In the genomic region with DNA sequence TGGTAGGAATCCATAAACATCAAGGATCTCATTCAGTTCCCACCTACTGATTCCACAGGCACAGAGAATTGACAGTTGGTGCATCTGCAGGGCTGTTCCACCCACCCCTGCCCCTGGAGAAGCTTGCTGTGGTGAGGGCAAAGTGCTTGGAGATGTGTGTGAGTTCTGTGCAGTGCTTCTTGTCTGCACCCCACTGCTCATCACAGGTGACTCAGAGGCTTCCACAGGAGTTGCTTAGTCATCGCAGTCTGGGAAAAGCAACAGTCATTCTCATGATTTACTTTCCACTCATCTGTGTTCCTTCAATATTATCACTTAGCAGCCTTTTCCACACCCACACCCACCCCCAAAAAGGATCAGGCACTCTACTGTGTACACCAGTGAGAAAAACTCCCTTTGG, we compare ENCODE assay signal across 16 mouse cellular contexts.
DNase-seq lines count a peak whose midpoint lies in the region; ATAC-seq lines count a peak whose summit lies in the region.
"Had no signal": no experiment of that assay in that cellular context is flagged by ENCODE, and none has a peak within 500 bp of the region (broad histone marks: within the 10 kb centered on the region; RNA-seq: fewer than 3 reads in every experiment).

No protein-coding gene starts in this region.

- intact Hi-C loops in left cerebral cortex, postnatal 4 days (cut with DNase I) = no loop called here

- DNase-seq in adrenal gland, adult 2 months = peak; percentile 33
- DNase-seq in adrenal gland, postnatal 25 days = no peak
- DNase-seq in left cerebral cortex, adult 11 months (ENCODE audit: low spot score) = peak; percentile 26
- no peak for DNase-seq in left cerebral cortex, postnatal 4 days
- DNase-seq in brain, adult 2 months (ENCODE audit: low read depth, low spot score) = peak; percentile 87
- DNase-seq in right cerebral cortex, postnatal 36 days (ENCODE audit: low spot score in 2 of 2) = peak; percentile 46 to 63
- no peak for DNase-seq in spleen, postnatal 4 days (ENCODE audit: low spot score in 2 of 2)
- DNase-seq: cerebellum, adult 11 months; cerebellum, postnatal 36 days; forebrain, postnatal 0 days; gastrocnemius, postnatal 36 days; heart, postnatal 4 days; lung, embryonic 14.5 days; midbrain, embryonic 14.5 days; thymus, postnatal 14 days had no signal

- ATAC-seq in megakaryocyte, adult 5-6 weeks (ENCODE audit: poor library complexity, severe bottlenecking) = no peak
- ATAC-seq: forebrain, postnatal 0 days had no signal

Comparison
In these comparisons a context has a peak if more than half of its experiments do, and no peak if none do; other contexts are left out.
1. DNase-seq: peak in adrenal gland, adult 2 months (single experiment), left cerebral cortex, adult 11 months (single experiment), brain, adult 2 months (single experiment) and right cerebral cortex, postnatal 36 days (2 of 2); none in adrenal gland, postnatal 25 days (single experiment), left cerebral cortex, postnatal 4 days (single experiment) and spleen, postnatal 4 days (0 of 2).